17 mouse cellular contexts compared by ENCODE assay signal in the genomic region with DNA sequence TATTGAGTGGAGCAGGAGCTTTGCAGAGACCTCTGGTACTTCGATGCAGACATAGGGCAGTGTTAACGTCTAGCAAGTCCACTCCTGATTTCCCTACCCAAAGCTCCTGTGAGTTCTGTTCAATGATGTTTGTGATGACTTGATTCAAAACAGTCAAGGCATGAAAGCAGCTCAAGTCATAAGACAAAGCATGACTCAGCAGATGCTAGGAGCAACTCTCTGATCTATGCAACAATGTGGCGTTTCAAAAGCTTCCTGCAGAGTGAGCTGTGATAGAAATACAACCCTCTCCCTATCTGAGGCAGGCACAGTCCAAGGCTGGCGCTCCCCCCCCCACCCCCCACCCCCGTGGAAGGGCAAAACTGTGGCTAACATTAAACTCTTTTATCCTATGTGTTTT.
DNase-seq lines count a peak whose midpoint lies in the region; ATAC-seq and TF ChIP-seq lines count a peak whose summit lies in the region.
"Had no signal": no experiment of that assay in that cellular context is flagged by ENCODE, and none has a peak within 500 bp of the region (broad histone marks: within the 10 kb centered on the region; RNA-seq: fewer than 3 reads in every experiment).

No protein-coding gene starts in this region.

- peak; percentile 61 for DNase-seq in hindbrain, postnatal 0 days (ENCODE audit: low spot score)
- no peak for DNase-seq in hindbrain, embryonic 10.5 days (ENCODE audit: low spot score)
- DNase-seq in brain, adult 2 months (ENCODE audit: low read depth, low spot score) = peak; percentile 83
- no peak for DNase-seq in spleen, adult 12 weeks (ENCODE audit: low spot score)
- no peak for DNase-seq in gastrocnemius, adult 2 months
- DNase-seq: adrenal gland, postnatal 25 days; cerebellum, adult 2 months; gastrocnemius, postnatal 14 days; kidney, adult 18-20 months; kidney, postnatal 4 days; lung, adult 2 months; retina, postnatal 1 day; thymus, postnatal 14 days had no signal

- peak; percentile 61 for ATAC-seq in hindbrain, postnatal 0 days
- peak; percentile 44; the same call in 1 of the 2 replicates for ATAC-seq in neural tube, embryonic 12.5 days (ENCODE audit: low FRiP score, low read depth)
- ATAC-seq in neural tube, embryonic 15.5 days (ENCODE audit: low FRiP score) = no peak
- ATAC-seq: CD4-positive, CD25-positive, alpha-beta regulatory T cell, adult 4 months had no signal

- no peak overlapping the region for H3K4me3 ChIP-seq in hindbrain, postnatal 0 days (ENCODE audit: low read length)
- no peak overlapping the region for H3K4me3 ChIP-seq in hindbrain, embryonic 10.5 days
- no peak overlapping the region for H3K4me3 ChIP-seq in neural tube, embryonic 12.5 days
- H3K4me3 ChIP-seq in neural tube, embryonic 15.5 days (replicated peaks) = no peak overlapping the region
- H3K4me3 ChIP-seq in gastrocnemius, adult 2 months = no peak overlapping the region
- H3K4me3 ChIP-seq: heart, embryonic 12.5 days had no signal

- intact Hi-C loops in gastrocnemius, adult 2 months (cut with DNase I) = no loop called here

- no peak overlapping the region for H3K9ac ChIP-seq in hindbrain, postnatal 0 days (replicated peaks; ENCODE audit: low read length)
- no peak overlapping the region for H3K9ac ChIP-seq in neural tube, embryonic 12.5 days
- H3K9ac ChIP-seq in neural tube, embryonic 15.5 days (replicated peaks) = no peak overlapping the region
- H3K9ac ChIP-seq: heart, embryonic 12.5 days had no signal

- 31% methylated on average over 5 of the region's 5 CpGs for WGBS in hindbrain, postnatal 0 days
- 46% methylated on average over 5 of the region's 5 CpGs for WGBS in hindbrain, embryonic 10.5 days
- WGBS in neural tube, embryonic 12.5 days = 40% methylated on average over 5 of the region's 5 CpGs
- WGBS in neural tube, embryonic 15.5 days = 36% methylated on average over 5 of the region's 5 CpGs

- H3K4me1 ChIP-seq in hindbrain, postnatal 0 days (ENCODE audit: insufficient read depth, low read length) = peaks cover 6% of the 10 kb centered on the region; the same call in 1 of the 2 replicates
- peaks cover 46% of the 10 kb centered on the region for H3K4me1 ChIP-seq in hindbrain, embryonic 10.5 days (replicated peaks)
- H3K4me1 ChIP-seq in neural tube, embryonic 12.5 days = peaks cover 10% of the 10 kb centered on the region; the same call in 1 of the 2 replicates
- H3K4me1 ChIP-seq in neural tube, embryonic 15.5 days = peaks cover 7% of the 10 kb centered on the region

- no peak for TF ChIP-seq CTCF in hindbrain, postnatal 0 days (IDR thresholded peaks at IDR 0.05; ENCODE audit: low read depth)
- no peak for TF ChIP-seq CTCF in gastrocnemius, adult 2 months (IDR thresholded peaks at IDR 0.05)

- no peaks in the 10 kb centered on the region for H3K27me3 ChIP-seq in hindbrain, postnatal 0 days (ENCODE audit: insufficient read depth, low read length)
- no peaks in the 10 kb centered on the region for H3K27me3 ChIP-seq in hindbrain, embryonic 10.5 days (ENCODE audit: insufficient read depth, poor library complexity, severe bottlenecking)
- H3K27me3 ChIP-seq in neural tube, embryonic 12.5 days (replicated peaks) = no peaks in the 10 kb centered on the region
- no peaks in the 10 kb centered on the region for H3K27me3 ChIP-seq in neural tube, embryonic 15.5 days (replicated peaks)
- H3K27me3 ChIP-seq: heart, embryonic 12.5 days had no signal

- H3K27ac ChIP-seq in hindbrain, postnatal 0 days = no peak overlapping the region; the same call in 1 of the 2 replicates
- no peak overlapping the region for H3K27ac ChIP-seq in hindbrain, embryonic 10.5 days
- H3K27ac ChIP-seq in neural tube, embryonic 12.5 days = no peak overlapping the region
- no peak overlapping the region for H3K27ac ChIP-seq in neural tube, embryonic 15.5 days (replicated peaks)
- no peak overlapping the region for H3K27ac ChIP-seq in gastrocnemius, adult 2 months

- no peaks in the 10 kb centered on the region for H3K9me3 ChIP-seq in hindbrain, postnatal 0 days (ENCODE audit: low read length)
- no peaks in the 10 kb centered on the region for H3K9me3 ChIP-seq in hindbrain, embryonic 10.5 days
- no peaks in the 10 kb centered on the region for H3K9me3 ChIP-seq in neural tube, embryonic 12.5 days
- no peaks in the 10 kb centered on the region for H3K9me3 ChIP-seq in neural tube, embryonic 15.5 days (replicated peaks)

- no peaks in the 10 kb centered on the region for H3K36me3 ChIP-seq in hindbrain, postnatal 0 days (ENCODE audit: insufficient read depth, low read length)
- peaks cover 13% of the 10 kb centered on the region; the same call in 1 of the 2 replicates for H3K36me3 ChIP-seq in hindbrain, embryonic 10.5 days
- peaks cover 10% of the 10 kb centered on the region; the same call in 1 of the 2 replicates for H3K36me3 ChIP-seq in neural tube, embryonic 12.5 days
- H3K36me3 ChIP-seq in neural tube, embryonic 15.5 days = no peaks in the 10 kb centered on the region

- H3K4me2 ChIP-seq in hindbrain, postnatal 0 days (ENCODE audit: low read depth, low read length) = no peak overlapping the region
- H3K4me2 ChIP-seq in neural tube, embryonic 12.5 days (replicated peaks) = no peak overlapping the region
- H3K4me2 ChIP-seq in neural tube, embryonic 15.5 days = no peak overlapping the region
- H3K4me2 ChIP-seq: heart, embryonic 12.5 days had no signal

Comparison
In these comparisons a context has a peak if more than half of its experiments do, and no peak if none do; other contexts are left out.
1. DNase-seq: peak in hindbrain, postnatal 0 days (single experiment) and brain, adult 2 months (single experiment); none in hindbrain, embryonic 10.5 days (single experiment), spleen, adult 12 weeks (single experiment) and gastrocnemius, adult 2 months (single experiment).